Mouse (Mus musculus) myocyte (in vitro differentiated cells): Measurements from ENCODE around the gene Gm45233. TPM values are rescaled to one million over a fixed set of nuclear protein-coding genes. Genes with fewer than 3 reads are reported as not detected.

Experiments used
- H3K27me3 ChIP-seq: one replicate; pipeline ENCODE4 v1.6.1; 2011; ENCODE audit not compliant: control insufficient read depth, insufficient read depth, insufficient read length
- H3K36me3 ChIP-seq: one replicate; pipeline ENCODE4 v1.6.1; 2011; ENCODE audit not compliant: control insufficient read depth, insufficient read depth
- H3K4me2 ChIP-seq: one replicate; pipeline ENCODE4 v1.6.1; 2011; ENCODE audit warnings: low read depth, control low read depth
- H3K4me3 ChIP-seq: one replicate; pipeline ENCODE4 v1.5.1; 2011; ENCODE audit warnings: mild to moderate bottlenecking, control low read depth, moderate library complexity
- H3K79me2 ChIP-seq: one replicate; pipeline ENCODE4 v1.6.1; 2011; ENCODE audit not compliant: control insufficient read depth, insufficient read depth
- H3ac ChIP-seq: one replicate; pipeline ENCODE4 v1.6.1; 2011; ENCODE audit not compliant: control insufficient read depth, insufficient read length
- CEBPB ChIP-seq: IDR thresholded peaks from 2 replicates; pipeline ENCODE4 v1.6.1; 2011; ENCODE audit warnings: mild to moderate bottlenecking, moderate library complexity; ENCODE audit not compliant: poor library complexity, insufficient read depth, severe bottlenecking
- E2F4 ChIP-seq: IDR thresholded peaks from one replicate; pipeline ENCODE4 v1.6.1; 2011; ENCODE audit warnings: mild to moderate bottlenecking, control low read depth, moderate library complexity; ENCODE audit not compliant: insufficient read depth
- MAX ChIP-seq: IDR thresholded peaks from one replicate; pipeline ENCODE4 v1.6.1; 2011; ENCODE audit warnings: low read depth, mild to moderate bottlenecking, control low read depth
- MYOD1 ChIP-seq, 3 experiments: IDR thresholded peaks; one replicate each; pipeline ENCODE4 v1.6.1; 2011; ENCODE audit warnings: control low read depth in 2 of 3, low read depth in 2 of 3, mild to moderate bottlenecking in 2 of 3, moderate library complexity in 1 of 3; ENCODE audit not compliant: insufficient read length in 2 of 3, control insufficient read depth in 1 of 3
- MYOG ChIP-seq, 3 experiments: IDR thresholded peaks; one replicate each; pipeline ENCODE4 v1.6.1; 2011; ENCODE audit warnings: control low read depth in 2 of 3, low read depth in 2 of 3, mild to moderate bottlenecking in 2 of 3; ENCODE audit not compliant: insufficient read length in 2 of 3, control insufficient read depth in 1 of 3, insufficient read depth in 1 of 3
- POLR2A ChIP-seq: IDR thresholded peaks from one replicate; pipeline ENCODE4 v1.6.1; 2011; ENCODE audit warnings: low read depth, mild to moderate bottlenecking, control low read depth, moderate library complexity; ENCODE audit not compliant: insufficient read length
- POLR2AphosphoS2 ChIP-seq: IDR thresholded peaks from one replicate; pipeline ENCODE4 v1.6.1; 2011; ENCODE audit warnings: low read depth, control low read depth; ENCODE audit not compliant: insufficient read length
- REST ChIP-seq: IDR thresholded peaks from one replicate; pipeline ENCODE4 v1.6.1; 2011; ENCODE audit warnings: mild to moderate bottlenecking, control low read depth, moderate library complexity; ENCODE audit not compliant: insufficient read depth, insufficient read length
- SRF ChIP-seq: IDR thresholded peaks from one replicate; pipeline ENCODE4 v1.6.1; 2011; ENCODE audit warnings: low read depth; ENCODE audit not compliant: control insufficient read depth, insufficient read length
- TCF12 ChIP-seq: IDR thresholded peaks from one replicate; pipeline ENCODE4 v1.6.1; 2011; ENCODE audit warnings: mild to moderate bottlenecking, control low read depth; ENCODE audit not compliant: poor library complexity, insufficient read depth, severe bottlenecking
- TCF3 ChIP-seq: IDR thresholded peaks from one replicate; pipeline ENCODE4 v1.6.1; 2011; ENCODE audit warnings: low read depth, control low read depth; ENCODE audit not compliant: insufficient read length
- USF1 ChIP-seq: IDR thresholded peaks from one replicate; pipeline ENCODE4 v1.6.1; 2011; ENCODE audit warnings: low read depth, mild to moderate bottlenecking, control low read depth, moderate library complexity
- polyA plus RNA-seq: library from polyadenylated mRNA; unstranded; fragments of >200 nt; fragmentation: generic; extraction: Trizol; gene quantifications from one replicate; pipeline ENCODE4 v1.2.1, GENCODE M21; 2012; ENCODE audit warnings: missing spikeins

Gm45233 gene
- polyA plus RNA-seq, 1 experiment: 0.12 TPM

DNA sequence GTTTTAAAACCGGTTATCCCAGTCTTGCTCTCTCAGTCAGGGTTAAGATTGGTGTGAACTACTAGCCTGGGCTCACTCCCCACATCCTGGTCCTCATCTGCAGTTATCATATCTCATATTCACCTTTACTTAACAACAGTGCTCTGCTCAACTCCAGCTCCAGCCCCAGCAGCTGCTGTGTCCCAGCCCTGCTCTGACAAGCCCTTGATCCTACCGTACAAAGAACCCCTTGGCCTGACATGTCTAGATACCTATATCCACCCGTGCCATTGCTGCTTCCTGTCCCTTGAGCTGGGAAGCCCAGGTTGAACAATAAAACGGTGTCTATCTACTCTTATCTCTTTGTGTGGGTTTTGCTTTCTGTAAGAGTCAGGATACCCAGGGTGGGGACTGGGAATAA lies 14.4 kb upstream of the Gm45233 start:
- TF ChIP-seq POLR2A: no peak
- no peak overlapping the region for H3K4me2 ChIP-seq
- H3K27me3 ChIP-seq: no peaks in the 10 kb centered on the region
- H3K4me3 ChIP-seq: no peak overlapping the region
- no peak overlapping the region for H3ac ChIP-seq
- H3K36me3 ChIP-seq: no peaks in the 10 kb centered on the region
- no peaks in the 10 kb centered on the region for H3K79me2 ChIP-seq

GRCm38 (mm10) chr7:43432891-43433290 lies 11.0 kb upstream of the Gm45233 start:
- Histone ChIP-seq H3K4me3 (no peak overlapping the region), H3K27me3 (no peaks in the 10 kb centered on the region), H3K36me3 (no peaks in the 10 kb centered on the region), H3ac (no peak overlapping the region), H3K4me2 (no peak overlapping the region), H3K79me2 (no peaks in the 10 kb centered on the region)
- TF ChIP-seq E2F4 (no peak), MYOD1 (IDR thresholded peaks at IDR 0.05; ENCODE audit: control insufficient read depth in 1 of 3, insufficient read length in 2 of 3, low read depth in 2 of 3) (no peak), REST (no peak), MYOG (IDR thresholded peaks at IDR 0.05; ENCODE audit: control insufficient read depth in 1 of 3, insufficient read depth in 1 of 3, insufficient read length in 2 of 3, low read depth in 2 of 3) (no peak), TCF12 (no peak), CEBPB (no peak), TCF3 (no peak), MAX (no peak), POLR2AphosphoS2 (no peak), POLR2A (no peak), SRF (no peak), USF1 (no peak)

DNA sequence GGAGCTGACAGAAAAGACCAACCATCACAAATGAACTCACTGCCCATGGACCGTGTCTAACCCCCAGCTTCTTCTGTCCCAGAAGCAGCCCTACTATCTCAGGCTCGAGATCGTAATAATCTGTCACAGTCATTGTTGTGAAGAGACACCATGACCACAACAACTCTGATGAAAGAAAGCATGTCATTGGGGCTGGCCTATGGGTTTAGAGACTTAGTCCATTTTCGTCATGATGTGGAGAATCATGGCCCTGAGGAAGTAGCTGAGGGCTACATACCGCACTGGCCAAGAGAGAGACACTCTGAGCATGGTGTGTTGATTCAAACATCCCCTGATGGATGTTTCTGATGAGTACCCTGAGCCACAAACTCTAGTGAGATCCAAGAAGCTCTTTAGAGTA lies 9.3 kb upstream of the Gm45233 start:
- TF ChIP-seq MYOG (IDR thresholded peaks at IDR 0.05; ENCODE audit: control insufficient read depth in 1 of 3, insufficient read depth in 1 of 3, insufficient read length in 2 of 3, low read depth in 2 of 3) (no peak), MAX (no peak), TCF3 (no peak), SRF (no peak), POLR2A (no peak)
- Histone ChIP-seq H3K36me3 (no peaks in the 10 kb centered on the region), H3K4me2 (no peak overlapping the region)

GRCm38 (mm10) chr7:43436341-43437255 lies 7.3 kb upstream of the Gm45233 start, which contains the start of gene Nkg7:
Gene Nkg7 (plus strand): TSS chr7:43437073.
- Histone ChIP-seq H3ac (no peak within 1 kb of the TSS), H3K4me3 (no peak within 1 kb of the TSS), H3K4me2 (no peak within 1 kb of the TSS), H3K36me3 (no peaks in the 10 kb centered on the region), H3K27me3 (no peaks in the 10 kb centered on the region), H3K79me2 (no peaks in the 10 kb centered on the region)
- TF ChIP-seq POLR2A (no peak), USF1 (no peak), MYOG (IDR thresholded peaks at IDR 0.05; ENCODE audit: control insufficient read depth in 1 of 3, insufficient read depth in 1 of 3, insufficient read length in 2 of 3, low read depth in 2 of 3) (no peak), POLR2AphosphoS2 (no peak), TCF3 (no peak), SRF (no peak), E2F4 (no peak), TCF12 (no peak), MYOD1 (IDR thresholded peaks at IDR 0.05; ENCODE audit: control insufficient read depth in 1 of 3, insufficient read length in 2 of 3, low read depth in 2 of 3) (no peak), MAX (no peak), CEBPB (no peak), REST (no peak)

More for the DNA sequence above, 9.3 kb upstream of the Gm45233 start:
- no peak overlapping the region for H3K4me3 ChIP-seq
- no peaks in the 10 kb centered on the region for H3K27me3 ChIP-seq
- H3K79me2 ChIP-seq: no peaks in the 10 kb centered on the region
- H3ac ChIP-seq: no peak overlapping the region

- H3K36me3 ChIP-seq: no peaks in the 10 kb centered on the region
- H3K79me2 ChIP-seq: no peaks in the 10 kb centered on the region
- H3ac ChIP-seq: no peak overlapping the region
- no peak for TF ChIP-seq POLR2A
- no peak for TF ChIP-seq MYOG (IDR thresholded peaks at IDR 0.05; ENCODE audit: control insufficient read depth in 1 of 3, insufficient read depth in 1 of 3, insufficient read length in 2 of 3, low read depth in 2 of 3)
- TF ChIP-seq MAX: no peak
- TF ChIP-seq E2F4: no peak
- TF ChIP-seq TCF3: no peak
- no peak for TF ChIP-seq SRF
- TF ChIP-seq POLR2AphosphoS2: no peak
- TF ChIP-seq CEBPB: no peak
- no peak for TF ChIP-seq USF1
- no peak for TF ChIP-seq REST
- no peak for TF ChIP-seq MYOD1 (IDR thresholded peaks at IDR 0.05; ENCODE audit: control insufficient read depth in 1 of 3, insufficient read length in 2 of 3, low read depth in 2 of 3)
- no peak overlapping the region for H3K4me3 ChIP-seq
- no peak overlapping the region for H3K4me2 ChIP-seq
- H3K27me3 ChIP-seq: no peaks in the 10 kb centered on the region
Measured at GRCm38 (mm10) chr7:43438611-43439010, 5.3 kb upstream of the Gm45233 start.
